ENCODE assay signal across 8 mouse cellular contexts in the genomic region with DNA sequence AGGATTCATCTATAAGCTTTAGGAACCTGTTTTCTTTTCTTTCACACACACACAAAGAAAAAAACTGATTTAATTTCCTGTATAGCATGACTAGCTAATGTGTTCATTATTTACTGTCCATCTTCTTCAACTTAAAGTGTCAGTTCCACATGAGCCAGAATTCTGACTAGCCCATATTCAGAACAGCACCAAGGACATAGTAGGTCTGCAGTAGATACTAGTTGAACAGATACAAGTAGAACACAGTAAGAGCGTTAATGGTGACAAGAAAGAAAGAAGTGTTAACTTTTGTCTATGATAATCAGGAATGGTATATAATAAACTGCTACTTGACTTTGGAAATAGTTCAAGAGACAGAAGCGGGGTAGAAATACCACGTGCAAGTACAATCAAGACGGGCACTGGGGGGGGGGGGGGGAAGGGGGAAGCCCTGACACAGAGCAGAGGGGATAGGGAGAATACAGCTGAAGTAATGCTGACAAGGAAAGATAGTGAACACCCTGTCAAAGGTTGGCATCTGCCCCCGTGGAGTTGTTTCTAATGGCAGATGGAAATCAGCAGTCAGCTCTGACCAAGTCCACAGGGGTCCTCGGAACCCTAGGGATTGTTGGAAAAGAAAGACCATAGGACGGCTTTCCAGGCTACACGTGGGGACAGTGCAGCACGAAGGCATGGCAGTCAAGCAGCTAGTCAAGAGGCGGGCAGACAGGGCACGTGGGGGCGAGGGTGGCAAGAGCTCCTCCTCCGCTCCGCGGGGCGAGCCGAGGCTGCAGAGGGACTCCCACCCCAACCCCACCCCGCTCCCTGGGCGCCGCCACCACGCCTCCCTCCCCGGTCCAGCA. TPM values are rescaled to one million over a fixed set of nuclear protein-coding genes. Genes with fewer than 3 reads are reported as not detected.
DNase-seq lines count a peak whose midpoint lies in the region; ATAC-seq and TF ChIP-seq lines count a peak whose summit lies in the region.

No protein-coding gene starts in this region.

- H3K4me2 ChIP-seq in embryonic facial prominence, embryonic 15.5 days (replicated peaks): peak overlapping the region; percentile 80
- peak overlapping the region; percentile 56 for H3K4me2 ChIP-seq in limb, embryonic 11.5 days (ENCODE audit: low read depth, severe bottlenecking)
- peak overlapping the region; percentile 88 for H3K4me2 ChIP-seq in neural tube, embryonic 15.5 days

- no peak overlapping the region for H3K27ac ChIP-seq in liver, adult 2 months (replicated peaks; ENCODE audit: insufficient read depth, low read depth, low read length)
- H3K27ac ChIP-seq in embryonic facial prominence, embryonic 15.5 days (replicated peaks): 0 out of 2 replicates have a peak overlapping the region, but pooled peaks have one; percentile 55
- no peak overlapping the region for H3K27ac ChIP-seq in limb, embryonic 11.5 days (replicated peaks; ENCODE audit: low read depth, low read length)
- H3K27ac ChIP-seq in neural tube, embryonic 15.5 days (replicated peaks): peak overlapping the region; percentile 77

- H3K9ac ChIP-seq in liver, adult 2 months (ENCODE audit: low read depth, low read length): peak overlapping the region; percentile 63
- peak overlapping the region; percentile 40 for H3K9ac ChIP-seq in embryonic facial prominence, embryonic 15.5 days
- H3K9ac ChIP-seq in limb, embryonic 11.5 days (ENCODE audit: low read length): peak overlapping the region; percentile 67
- H3K9ac ChIP-seq in neural tube, embryonic 15.5 days (replicated peaks): peak overlapping the region; percentile 70

- no peak for TF ChIP-seq POLR2A in liver, adult 2 months (IDR thresholded peaks at IDR 0.05; ENCODE audit: extremely low read depth, insufficient read depth, low read length)

- TF ChIP-seq CTCF in liver, adult 2 months (IDR thresholded peaks at IDR 0.05; ENCODE audit: low read depth, low read length): no peak

- no peaks in the 10 kb centered on the region for H3K9me3 ChIP-seq in embryonic facial prominence, embryonic 15.5 days (replicated peaks)
- no peaks in the 10 kb centered on the region for H3K9me3 ChIP-seq in limb, embryonic 11.5 days (ENCODE audit: control insufficient read depth, low read length)
- no peaks in the 10 kb centered on the region for H3K9me3 ChIP-seq in neural tube, embryonic 15.5 days (replicated peaks)

- H3K79me2 ChIP-seq in liver, adult 2 months (ENCODE audit: control insufficient read depth, insufficient read depth, low read length): no peaks in the 10 kb centered on the region

- peaks cover 7% of the 10 kb centered on the region for H3K4me1 ChIP-seq in liver, adult 2 months (ENCODE audit: control insufficient read depth, insufficient read depth, low read length)
- H3K4me1 ChIP-seq in embryonic facial prominence, embryonic 15.5 days: 0 out of 2 replicates have a peak, but pooled peaks cover 5% of the 10 kb centered on the region
- peaks cover 2% of the 10 kb centered on the region; the same call in 1 of the 2 replicates for H3K4me1 ChIP-seq in limb, embryonic 11.5 days (ENCODE audit: control insufficient read depth, insufficient read depth, low read length)
- H3K4me1 ChIP-seq in neural tube, embryonic 15.5 days: peaks cover 12% of the 10 kb centered on the region; the same call in 1 of the 2 replicates

- ATAC-seq in embryonic facial prominence, embryonic 15.5 days (ENCODE audit: insufficient number of reproducible peaks, low FRiP score, low TSS enrichment, low read depth): peak; percentile 86
- peak; percentile 85 for ATAC-seq in limb, embryonic 11.5 days (ENCODE audit: insufficient number of reproducible peaks, low FRiP score, low TSS enrichment, low read depth)
- peak; percentile 92 for ATAC-seq in neural tube, embryonic 15.5 days (ENCODE audit: low FRiP score)

- peaks cover 3% of the 10 kb centered on the region; the same call in 1 of the 2 replicates for H3K36me3 ChIP-seq in liver, adult 2 months (ENCODE audit: control insufficient read depth, insufficient read depth, low read length)
- H3K36me3 ChIP-seq in embryonic facial prominence, embryonic 15.5 days: no peaks in the 10 kb centered on the region
- H3K36me3 ChIP-seq in limb, embryonic 11.5 days (ENCODE audit: control insufficient read depth, insufficient read depth, low read length): no peaks in the 10 kb centered on the region
- H3K36me3 ChIP-seq in neural tube, embryonic 15.5 days: no peaks in the 10 kb centered on the region

- H3K4me3 ChIP-seq in liver, adult 2 months (ENCODE audit: insufficient read depth, low read depth, low read length): peak overlapping the region; percentile 92
- H3K4me3 ChIP-seq in embryonic facial prominence, embryonic 15.5 days (replicated peaks): peak overlapping the region; percentile 93
- peak overlapping the region; percentile 85 for H3K4me3 ChIP-seq in limb, embryonic 11.5 days (ENCODE audit: low read depth, low read length)
- H3K4me3 ChIP-seq in neural tube, embryonic 15.5 days (replicated peaks): peak overlapping the region; percentile 92

- no peak for DNase-seq in liver, adult 2 months (ENCODE audit: extremely low read depth, low read depth, low spot score)
- no peak for DNase-seq in liver
- DNase-seq in limb, embryonic 11.5 days (ENCODE audit: low spot score): no peak
- DNase-seq in layer of hippocampus, postnatal 36 days: no peak
- no peak for DNase-seq in B cell, adult 2 months
- no peak for DNase-seq in urinary bladder, adult 18-20 months (ENCODE audit: low spot score in 2 of 2)

- H3K27me3 ChIP-seq in liver, adult 2 months (ENCODE audit: control insufficient read depth, insufficient read depth, low read length): no peaks in the 10 kb centered on the region
- H3K27me3 ChIP-seq in embryonic facial prominence, embryonic 15.5 days: no peaks in the 10 kb centered on the region
- no peaks in the 10 kb centered on the region for H3K27me3 ChIP-seq in limb, embryonic 11.5 days (ENCODE audit: control insufficient read depth, insufficient read depth, low read length)
- no peaks in the 10 kb centered on the region for H3K27me3 ChIP-seq in neural tube, embryonic 15.5 days (replicated peaks)

- WGBS in liver, adult 2 months: 8% methylated on average over 22 of the region's 22 CpGs
- 8% methylated on average over 22 of the region's 22 CpGs for WGBS in embryonic facial prominence, embryonic 15.5 days
- WGBS in limb, embryonic 11.5 days: 15% methylated on average over 17 of the region's 22 CpGs
- 11% methylated on average over 16 of the region's 22 CpGs for WGBS in neural tube, embryonic 15.5 days

RNA-seq across cellular contexts. Expression of gene Pus7l, which starts 0.6 kb away (rescaled TPM):
- 0.92 and 1.1 TPM in 2 replicates for total RNA-seq in liver, adult 2 months (2014; rRNA removed)
- 0.76 and 1.5 TPM in 2 replicates for polyA plus RNA-seq in liver, adult 2 months (2012; rRNA removed)
- 8.7 and 8.9 TPM in 2 replicates for polyA plus RNA-seq in embryonic facial prominence, embryonic 15.5 days (2015; fragmentation: Nextera tagmentation; extraction: Ambion mirVana)
- polyA plus RNA-seq in limb, embryonic 11.5 days (2014; fragmentation: Nextera tagmentation; extraction: Ambion mirVana): 9.0 and 10.3 TPM in 2 replicates
- 5.1 and 7.6 TPM in 2 replicates for polyA plus RNA-seq in neural tube, embryonic 15.5 days (2015; fragmentation: Nextera tagmentation; extraction: Ambion mirVana)
- 1 to 10 TPM; 3.5 to 3.9 TPM for total RNA-seq in layer of hippocampus, postnatal 36 days (2021)

RNA-seq across cellular contexts. Expression of gene Irak4, which starts 0.7 kb away (rescaled TPM):
- total RNA-seq in liver, adult 2 months (2014; rRNA removed): 6.0 and 6.9 TPM in 2 replicates
- 5.9 and 7.9 TPM in 2 replicates for polyA plus RNA-seq in liver, adult 2 months (2012; rRNA removed)
- 8.4 and 11.3 TPM in 2 replicates for polyA plus RNA-seq in embryonic facial prominence, embryonic 15.5 days (2015; fragmentation: Nextera tagmentation; extraction: Ambion mirVana)
- polyA plus RNA-seq in limb, embryonic 11.5 days (2014; fragmentation: Nextera tagmentation; extraction: Ambion mirVana): 1.7 and 2.7 TPM in 2 replicates
- polyA plus RNA-seq in neural tube, embryonic 15.5 days (2015; fragmentation: Nextera tagmentation; extraction: Ambion mirVana): 2.0 and 3.5 TPM in 2 replicates
- 1 to 10 TPM; 1.8 to 2.3 TPM for total RNA-seq in layer of hippocampus, postnatal 36 days (2021)

RNA-seq across cellular contexts. Expression of gene Twf1, which starts 46.9 kb away (rescaled TPM):
- 28.1 and 34.2 TPM in 2 replicates for total RNA-seq in liver, adult 2 months (2014; rRNA removed)
- polyA plus RNA-seq in liver, adult 2 months (2012; rRNA removed): 20.1 and 21.7 TPM in 2 replicates
- 82.1 and 85.5 TPM in 2 replicates for polyA plus RNA-seq in embryonic facial prominence, embryonic 15.5 days (2015; fragmentation: Nextera tagmentation; extraction: Ambion mirVana)
- polyA plus RNA-seq in limb, embryonic 11.5 days (2014; fragmentation: Nextera tagmentation; extraction: Ambion mirVana): 64.4 and 65.1 TPM in 2 replicates
- 66.3 and 73.4 TPM in 2 replicates for polyA plus RNA-seq in neural tube, embryonic 15.5 days (2015; fragmentation: Nextera tagmentation; extraction: Ambion mirVana)
- total RNA-seq in layer of hippocampus, postnatal 36 days (2021): 10 to 100 TPM; 48.7 to 64.7 TPM

Comparison
In these comparisons a context has a peak if more than half of its experiments do, and no peak if none do; other contexts are left out.
1. H3K27ac ChIP-seq: peak in embryonic facial prominence, embryonic 15.5 days (single experiment) and neural tube, embryonic 15.5 days (single experiment); none in liver, adult 2 months (single experiment) and limb, embryonic 11.5 days (single experiment).
2. Peak in every context shown above with its lines, with median percentiles within 50 percentile points of each other: H3K4me3 ChIP-seq, H3K9ac ChIP-seq, ATAC-seq and H3K4me2 ChIP-seq.